Mouse (Mus musculus): ENCODE measurements around the gene Scaf1.

DNA sequence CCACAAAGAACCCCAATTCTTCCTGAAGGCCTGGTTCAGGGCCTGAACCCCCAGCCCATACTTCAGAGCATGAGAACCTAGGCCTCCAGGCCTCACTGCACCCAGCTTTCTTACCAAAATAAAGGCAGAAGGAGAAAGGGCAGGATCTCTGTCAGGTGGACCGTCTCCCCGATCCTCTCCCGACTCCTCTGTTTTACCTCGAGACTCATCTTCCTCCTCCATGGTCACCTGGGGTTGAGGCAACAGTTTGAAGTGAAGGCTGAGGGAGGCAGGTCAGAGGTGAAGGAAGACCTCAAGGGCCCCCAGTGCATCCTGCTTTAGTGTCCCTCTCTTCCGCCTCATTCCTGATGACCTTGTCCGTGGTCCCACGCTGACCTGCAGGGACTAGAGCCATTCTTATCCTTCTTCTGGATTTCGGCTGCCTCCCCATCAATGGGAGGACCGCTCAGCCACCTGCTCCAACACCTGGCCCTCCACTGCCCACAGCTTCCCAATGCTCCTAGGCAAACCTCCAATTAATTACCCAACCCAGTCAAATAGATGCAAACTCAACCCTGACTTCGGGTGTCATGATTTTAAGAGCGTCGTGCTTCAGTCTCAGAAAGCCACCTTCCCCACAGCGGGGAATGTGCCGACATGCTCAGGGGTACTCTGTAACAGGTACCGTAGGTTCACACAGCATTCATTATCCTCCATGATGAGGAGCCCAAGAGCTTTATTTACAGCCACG lies 2.6 kb downstream of the Scaf1 start:
- no peak for TF ChIP-seq CTCF (IDR thresholded peaks at IDR 0.05; ENCODE audit: borderline replicate concordance, extremely low read depth, insufficient read depth, insufficient read length)
- no peak for TF ChIP-seq POLR2A (IDR thresholded peaks at IDR 0.05; ENCODE audit: borderline replicate concordance, extremely low read depth, insufficient read depth, insufficient read length, poor library complexity, severe bottlenecking)
